Mouse (Mus musculus) hindbrain, embryonic 11.5 days (tissue): ENCODE data around the gene Pip5k1c. TPM values are rescaled to one million over a fixed set of nuclear protein-coding genes. Genes with fewer than 3 reads are reported as not detected.

Experiments used
- ATAC-seq: fragments of 200-750 bp; cut with Nextera tagmentation; 2 replicates; pipeline ENCODE4 v1.8.0; 2017; ENCODE audit warnings: mild to moderate bottlenecking, moderate TSS enrichment, moderate library complexity; ENCODE audit not compliant: low FRiP score
- DNase-seq: peaks from one replicate; pipeline ENCODE4 v3.0.0-alpha.2; 2015; ENCODE audit warnings: low spot score
- H3K27ac ChIP-seq: fragments of 300-500 bp; sonication (generic); 2 replicates; pipeline ENCODE4 v1.5.1; 2014; ENCODE audit warnings: mild to moderate bottlenecking, low read depth, low read length
- H3K27me3 ChIP-seq: fragments of 300-500 bp; sonication (generic); 2 replicates; pipeline ENCODE4 v1.6.1; 2014; ENCODE audit warnings: mild to moderate bottlenecking, low read length, moderate library complexity, mixed read lengths; ENCODE audit not compliant: control insufficient read depth, insufficient read depth
- H3K36me3 ChIP-seq: fragments of 300-500 bp; sonication (generic); 2 replicates; pipeline ENCODE4 v1.6.1; 2014; ENCODE audit warnings: mild to moderate bottlenecking, low read length, moderate library complexity, mixed read lengths; ENCODE audit not compliant: control insufficient read depth, insufficient read depth
- H3K4me1 ChIP-seq: fragments of 300-500 bp; sonication (generic); replicated peaks from 2 replicates; pipeline ENCODE4 v1.6.1; 2014; ENCODE audit warnings: low read length, mixed read lengths; ENCODE audit not compliant: control insufficient read depth, insufficient read depth
- H3K4me2 ChIP-seq: fragments of 300-500 bp; sonication (generic); replicated peaks from 2 replicates; pipeline ENCODE4 v1.6.1; 2014; ENCODE audit warnings: mild to moderate bottlenecking, low read depth, low read length
- H3K4me3 ChIP-seq: fragments of 300-500 bp; sonication (generic); 2 replicates; pipeline ENCODE4 v1.5.1; 2014; ENCODE audit warnings: low read depth, low read length
- H3K9ac ChIP-seq: fragments of 300-500 bp; sonication (generic); 2 replicates; pipeline ENCODE4 v1.6.1; 2014; ENCODE audit warnings: low read depth, low read length
- H3K9me3 ChIP-seq: fragments of 300-500 bp; sonication (generic); 2 replicates; pipeline ENCODE4 v1.6.1; 2016; ENCODE audit warnings: low read length; ENCODE audit not compliant: control insufficient read depth
- WGBS: fragments of 180-500 bp; shearing (Covaris S2); extraction: QIAGEN DNeasy Blood & Tissue Kit; methylation state at CpG from one replicate; pipeline ENCODE4 v1.1.7; 2014; 5-methylcytosine and 5-hydroxymethylcytosine counted together
- polyA plus RNA-seq: library from polyadenylated mRNA; unstranded; fragments of >200 nt; fragmentation: Nextera tagmentation; extraction: Ambion mirVana; gene quantifications from 2 replicates; pipeline ENCODE4 v1.2.1, GENCODE M21; 2014

The Pip5k1c gene
- polyA plus RNA-seq, 1 experiment from 2014 or later, result 47.0 TPM

GRCm38 (mm10) chr10:81302781-81303218, 10.0 kb downstream of the Pip5k1c start:
- no peaks in the 10 kb centered on the region; the same call in 1 of the 2 replicates for H3K4me1 ChIP-seq
- no peak overlapping the region for H3K9ac ChIP-seq
- peaks cover 6% of the 10 kb centered on the region; the same call in 1 of the 2 replicates for H3K36me3 ChIP-seq
- 76% methylated on average over 14 of the region's 14 CpGs for WGBS
- no peaks in the 10 kb centered on the region for H3K27me3 ChIP-seq
- ATAC-seq, result no peak
- H3K4me3 ChIP-seq, result no peak overlapping the region
- H3K4me2 ChIP-seq, result no peak overlapping the region
- DNase-seq, result no peak
- no peak overlapping the region for H3K27ac ChIP-seq
- H3K9me3 ChIP-seq, result no peaks in the 10 kb centered on the region

GRCm38 (mm10) chr10:81303258-81303657, 10.5 kb downstream of the Pip5k1c start:
- Histone ChIP-seq H3K27me3 (no peaks in the 10 kb centered on the region), H3K36me3 (peaks cover 9% of the 10 kb centered on the region; the same call in 1 of the 2 replicates), H3K9ac (no peak overlapping the region), H3K27ac (no peak overlapping the region), H3K4me2 (no peak overlapping the region), H3K4me3 (no peak overlapping the region), H3K9me3 (no peaks in the 10 kb centered on the region), H3K4me1 (no peaks in the 10 kb centered on the region; the same call in 1 of the 2 replicates)
- 74% methylated on average over 10 of the region's 10 CpGs for WGBS
- DNase-seq (no peak), ATAC-seq (no peak)

- H3K4me3 ChIP-seq, result no peak overlapping the region
- H3K4me2 ChIP-seq, result no peak overlapping the region
- H3K36me3 ChIP-seq, result peaks cover 12% of the 10 kb centered on the region
- no peaks in the 10 kb centered on the region for H3K27me3 ChIP-seq
- H3K9ac ChIP-seq, result no peak overlapping the region
- no peaks in the 10 kb centered on the region; the same call in 1 of the 2 replicates for H3K4me1 ChIP-seq
- WGBS, result 78% methylated on average over 7 of the region's 7 CpGs
- ATAC-seq (no peak), DNase-seq (no peak)
- H3K9me3 ChIP-seq, result no peaks in the 10 kb centered on the region
- no peak overlapping the region for H3K27ac ChIP-seq
Measured at GRCm38 (mm10) chr10:81303761-81304160, 11.0 kb downstream of the Pip5k1c start.

GRCm38 (mm10) chr10:81304597-81305238, 12.0 kb downstream of the Pip5k1c start:
- Histone ChIP-seq H3K4me3 (no peak overlapping the region), H3K4me1 (no peaks in the 10 kb centered on the region; the same call in 1 of the 2 replicates), H3K4me2 (no peak overlapping the region), H3K9me3 (no peaks in the 10 kb centered on the region), H3K36me3 (peaks cover 18% of the 10 kb centered on the region), H3K27ac (no peak overlapping the region), H3K27me3 (no peaks in the 10 kb centered on the region), H3K9ac (no peak overlapping the region)
- 28% methylated on average over 5 of the region's 9 CpGs for WGBS
- DNase-seq (peak; percentile 61), ATAC-seq (0 out of 2 replicates have a peak, but pooled peaks have one; percentile 44)

GRCm38 (mm10) chr10:81305663-81306062, 12.9 kb downstream of the Pip5k1c start:
- Histone ChIP-seq H3K4me3 (no peak overlapping the region), H3K9ac (no peak overlapping the region), H3K4me1 (no peaks in the 10 kb centered on the region), H3K27ac (no peak overlapping the region; the same call in 1 of the 2 replicates), H3K4me2 (no peak overlapping the region), H3K9me3 (no peaks in the 10 kb centered on the region), H3K36me3 (peaks cover 18% of the 10 kb centered on the region), H3K27me3 (no peaks in the 10 kb centered on the region)
- 94% methylated on average over 14 of the region's 14 CpGs for WGBS
- ATAC-seq (no peak), DNase-seq (no peak)

- Histone ChIP-seq H3K9ac (no peak overlapping the region), H3K4me1 (no peaks in the 10 kb centered on the region), H3K27ac (no peak overlapping the region), H3K27me3 (no peaks in the 10 kb centered on the region), H3K36me3 (peaks cover 22% of the 10 kb centered on the region), H3K4me2 (no peak overlapping the region), H3K9me3 (no peaks in the 10 kb centered on the region), H3K4me3 (no peak overlapping the region)
- 93% methylated on average over 12 of the region's 12 CpGs for WGBS
- DNase-seq, result no peak
- no peak for ATAC-seq
Measured at GRCm38 (mm10) chr10:81306173-81306668, 13.5 kb downstream of the Pip5k1c start.

- Histone ChIP-seq H3K4me2 (no peak overlapping the region), H3K9ac (no peak overlapping the region)
Measured at GRCm38 (mm10) chr10:81306837-81307682, 14.3 kb downstream of the Pip5k1c start.

GRCm38 (mm10) chr10:81309571-81309970, 16.8 kb downstream of the Pip5k1c start:
- H3K9ac ChIP-seq, result no peak overlapping the region
- no peak overlapping the region for H3K4me3 ChIP-seq
- no peaks in the 10 kb centered on the region for H3K4me1 ChIP-seq
- H3K36me3 ChIP-seq, result peaks cover 36% of the 10 kb centered on the region
- H3K27ac ChIP-seq, result no peak overlapping the region
- WGBS, result 91% methylated on average over 5 of the region's 5 CpGs
- no peaks in the 10 kb centered on the region for H3K27me3 ChIP-seq
- H3K4me2 ChIP-seq, result no peak overlapping the region
- no peak for ATAC-seq
- no peak for DNase-seq
- H3K9me3 ChIP-seq, result no peaks in the 10 kb centered on the region

More at GRCm38 (mm10) chr10:81306837-81307682, 14.3 kb downstream of the Pip5k1c start:
- no peaks in the 10 kb centered on the region for H3K27me3 ChIP-seq
- H3K9me3 ChIP-seq, result no peaks in the 10 kb centered on the region
- 93% methylated on average over 21 of the region's 21 CpGs for WGBS
- H3K36me3 ChIP-seq, result peaks cover 30% of the 10 kb centered on the region
- no peak overlapping the region for H3K4me3 ChIP-seq
- no peaks in the 10 kb centered on the region for H3K4me1 ChIP-seq
- no peak for DNase-seq
- ATAC-seq, result no peak
- no peak overlapping the region for H3K27ac ChIP-seq
